Mouse (Mus musculus): ENCODE data around the gene Gm28710.

The Gm28710 gene

GRCm38 (mm10) chr5:16791243-16791860, at the start of gene Gm28710:
Gm28710 (plus strand) TSS chr5:16791810.
- no peak for DNase-seq

GRCm38 (mm10) chr5:16777176-16777575, 14.4 kb upstream of the Gm28710 start:
- DNase-seq, result no peak

GRCm38 (mm10) chr5:16778610-16779172, 12.9 kb upstream of the Gm28710 start:
- no peak for DNase-seq

GRCm38 (mm10) chr5:16785627-16786026, 6.0 kb upstream of the Gm28710 start:
- DNase-seq, result no peak

- DNase-seq, result no peak
These were observed 3.4 kb downstream of the Gm28710 start for GRCm38 (mm10) chr5:16794972-16795371.

- no peak for DNase-seq
These were observed 11.1 kb downstream of the Gm28710 start for GRCm38 (mm10) chr5:16802726-16803125.

- no peak for DNase-seq
These were observed 47.4 kb downstream of the Gm28710 start for GRCm38 (mm10) chr5:16838991-16839390.

GRCm38 (mm10) chr5:16869309-16869915, 77.8 kb downstream of the Gm28710 start:
- DNase-seq, result no peak

GRCm38 (mm10) chr5:16894161-16894560, 102.6 kb downstream of the Gm28710 start:
- DNase-seq, result no peak

GRCm38 (mm10) chr5:16919791-16920190, 128.2 kb downstream of the Gm28710 start:
- DNase-seq, result no peak

- no peak for DNase-seq
These were observed 130.9 kb downstream of the Gm28710 start for GRCm38 (mm10) chr5:16922473-16922872.
